Mouse (Mus musculus) CD4-positive helper T cell, adult 2 months (primary cell): ENCODE measurements around the gene Cks1brt.
A peak's percentile ranks its signal among the peaks of the same experiment; 100 is the strongest.
"Not testable (repeated sequence)": the region's sequence is repeated elsewhere in the genome, so short reads cannot be mapped to it uniquely, and the experiment has no call there.

Experiments
- DNase-seq: peaks from one replicate; pipeline ENCODE4 v3.0.0-alpha.2; 2012; ENCODE audit warnings: low read depth, missing footprints, low spot score

Gene Cks1brt

DNA sequence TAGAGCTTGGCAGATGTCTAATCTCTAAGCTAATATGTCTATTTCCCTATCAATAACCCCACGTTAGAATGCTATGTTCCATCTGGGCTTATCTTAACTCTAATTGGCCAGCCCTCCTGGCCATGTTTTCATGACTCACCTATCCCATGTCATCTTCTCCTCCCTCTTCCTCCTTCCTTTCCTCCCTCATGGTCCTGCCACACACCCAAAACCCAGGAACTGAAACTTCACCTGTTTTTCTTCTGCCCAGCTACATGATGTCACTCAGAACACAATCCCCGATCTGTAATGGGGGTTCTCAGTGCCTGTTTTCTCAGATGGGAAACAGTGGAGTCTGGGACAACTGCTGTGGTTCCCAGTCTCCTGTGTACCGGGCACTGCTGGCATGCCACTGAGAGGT lies at the start of gene Cks1brt:
TSS of gene Cks1brt (plus strand) at position 301 of the 400 bp plus-strand sequence.
- no peak for DNase-seq

- DNase-seq, result no peak
These were observed 38.5 kb upstream of the Cks1brt start for GRCm38 (mm10) chr8:85113241-85113640.

- DNase-seq, result no peak
These were observed 36.2 kb upstream of the Cks1brt start for GRCm38 (mm10) chr8:85115501-85115900.

GRCm38 (mm10) chr8:85116984-85117383 lies 34.7 kb upstream of the Cks1brt start:
- no peak for DNase-seq

- peak; percentile 54 for DNase-seq
These were observed 32.4 kb upstream of the Cks1brt start for GRCm38 (mm10) chr8:85119052-85119981.

- not testable (repeated sequence) for DNase-seq
These were observed 31.5 kb upstream of the Cks1brt start for GRCm38 (mm10) chr8:85120251-85120650.

- no peak for DNase-seq
These were observed 28.7 kb upstream of the Cks1brt start, which contains the start of gene Zfp791 for GRCm38 (mm10) chr8:85122995-85123394. Gene Zfp791 (minus strand): TSS chr8:85123095.

DNA sequence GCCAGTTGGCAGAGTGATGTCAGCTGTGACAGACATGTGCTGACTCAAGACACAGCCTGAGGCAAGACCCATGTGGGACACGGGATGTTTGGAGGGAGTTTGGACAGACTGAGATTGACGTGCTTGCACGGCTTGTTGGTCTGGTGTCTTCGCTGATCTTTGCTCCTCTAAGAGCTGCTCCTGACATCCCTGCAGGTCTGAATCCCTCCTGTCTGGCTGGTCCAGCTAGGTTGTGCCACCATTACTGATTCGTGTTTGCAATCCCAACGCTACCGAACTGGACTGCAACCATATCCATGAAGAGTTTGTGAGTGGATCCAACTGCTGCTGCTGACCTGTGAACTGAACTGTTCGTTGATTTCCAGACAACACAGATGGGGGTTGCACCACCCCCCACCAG lies 28.0 kb upstream of the Cks1brt start:
- no peak for DNase-seq

DNA sequence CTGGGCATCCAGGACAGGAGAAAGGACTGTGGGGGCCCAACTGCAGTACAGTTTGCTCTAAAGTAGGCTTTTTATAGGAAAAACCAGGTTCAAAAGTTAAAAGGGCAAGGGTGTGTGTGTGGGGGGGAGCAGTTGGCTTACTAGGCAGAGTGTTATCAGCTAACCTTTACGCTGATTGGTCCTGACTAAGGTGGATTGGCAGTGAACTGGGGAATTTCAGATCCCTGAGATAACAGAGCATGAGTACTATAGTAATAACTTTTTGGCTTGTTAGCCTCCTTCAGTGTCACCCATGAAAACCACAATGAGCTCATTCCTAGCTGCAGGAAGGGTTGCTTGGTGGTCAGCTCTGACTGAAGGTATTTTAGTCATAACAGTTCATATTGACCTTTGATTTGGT lies 19.4 kb upstream of the Cks1brt start:
- no peak for DNase-seq

- DNase-seq, result not testable (repeated sequence)
These were observed 16.0 kb upstream of the Cks1brt start for GRCm38 (mm10) chr8:85135690-85136089.

- DNase-seq, result no peak
These were observed 9.2 kb upstream of the Cks1brt start for GRCm38 (mm10) chr8:85142516-85142915.

- DNase-seq, result peak; percentile 16
These were observed 19.6 kb downstream of the Cks1brt start for GRCm38 (mm10) chr8:85171291-85171690.

DNA sequence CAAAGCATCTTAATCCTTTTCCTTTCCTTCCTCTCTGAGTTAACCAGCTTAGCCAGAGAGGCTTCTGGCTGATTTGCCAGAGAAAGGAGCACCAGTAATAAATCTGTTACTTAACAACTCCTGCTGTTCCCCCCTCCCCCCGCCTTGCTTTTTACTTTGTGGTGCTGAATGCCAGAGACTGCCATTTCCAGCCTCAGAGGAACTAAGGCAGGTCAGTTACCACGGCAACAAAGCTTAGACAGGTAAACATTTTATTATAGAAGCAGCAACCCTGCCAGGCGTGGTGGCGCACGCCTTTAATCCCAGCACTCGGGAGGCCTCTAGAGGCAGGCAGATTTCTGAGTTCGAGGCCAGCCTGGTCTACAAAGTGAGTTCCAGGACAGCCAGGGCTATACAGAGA lies 24.2 kb downstream of the Cks1brt start:
- no peak for DNase-seq

GRCm38 (mm10) chr8:85192346-85192745 lies 40.6 kb downstream of the Cks1brt start:
- no peak for DNase-seq

- DNase-seq, result no peak
These were observed 68.5 kb downstream of the Cks1brt start for GRCm38 (mm10) chr8:85220220-85220619.

- no peak for DNase-seq
These were observed 69.3 kb downstream of the Cks1brt start for GRCm38 (mm10) chr8:85220992-85221391.
